Mouse (Mus musculus) testis, adult 2 months (tissue): ENCODE results near the gene Zap70. TPM values are rescaled to one million over a fixed set of nuclear protein-coding genes. Genes with fewer than 3 reads are reported as not detected.
A peak's percentile ranks its signal among the peaks of the same experiment; 100 is the strongest.

ENCODE experiments used
- H3K27ac ChIP-seq: fragments of 200-500 bp; 2 replicates; pipeline ENCODE4 v1.5.1; 2012; ENCODE audit warnings: low read depth, low read length; ENCODE audit not compliant: control insufficient read depth, insufficient read depth
- H3K27me3 ChIP-seq: fragments of 200-500 bp; 2 replicates; pipeline ENCODE4 v1.6.1; 2012; ENCODE audit warnings: mild to moderate bottlenecking, low read length, moderate library complexity; ENCODE audit not compliant: control insufficient read depth, insufficient read depth
- H3K36me3 ChIP-seq: fragments of 200-500 bp; 2 replicates; pipeline ENCODE4 v1.6.1; 2012; ENCODE audit warnings: mild to moderate bottlenecking, low read length; ENCODE audit not compliant: control insufficient read depth, insufficient read depth
- H3K4me1 ChIP-seq: fragments of 200-500 bp; 2 replicates; pipeline ENCODE4 v1.6.1; 2012; ENCODE audit warnings: low read length; ENCODE audit not compliant: control insufficient read depth, insufficient read depth
- H3K4me3 ChIP-seq: fragments of 200-500 bp; 2 replicates; pipeline ENCODE4 v1.5.1; 2012; ENCODE audit warnings: low read depth, mild to moderate bottlenecking, low read length, moderate library complexity, mixed read lengths; ENCODE audit not compliant: control insufficient read depth
- CTCF ChIP-seq: fragments of 200-500 bp; IDR thresholded peaks from 2 replicates; pipeline ENCODE4 v1.5.1; 2012; ENCODE audit warnings: low read depth, mild to moderate bottlenecking, inconsistent platforms, low read length, moderate library complexity; ENCODE audit not compliant: control insufficient read depth, insufficient read depth, insufficient replicate concordance
- POLR2A ChIP-seq: fragments of 200-500 bp; IDR thresholded peaks from 2 replicates; pipeline ENCODE4 v1.6.1; 2012; ENCODE audit warnings: low read depth, mild to moderate bottlenecking, inconsistent platforms, low read length, moderate library complexity; ENCODE audit not compliant: control insufficient read depth
- polyA plus RNA-seq: library from polyadenylated mRNA; depleted of rRNA; stranded (reverse); fragments of >200 nt; gene quantifications from 2 replicates; pipeline ENCODE4 v1.2.3, GENCODE M21; 2012

The Zap70 gene
- polyA plus RNA-seq, 1 experiment: 2.6 TPM

DNA sequence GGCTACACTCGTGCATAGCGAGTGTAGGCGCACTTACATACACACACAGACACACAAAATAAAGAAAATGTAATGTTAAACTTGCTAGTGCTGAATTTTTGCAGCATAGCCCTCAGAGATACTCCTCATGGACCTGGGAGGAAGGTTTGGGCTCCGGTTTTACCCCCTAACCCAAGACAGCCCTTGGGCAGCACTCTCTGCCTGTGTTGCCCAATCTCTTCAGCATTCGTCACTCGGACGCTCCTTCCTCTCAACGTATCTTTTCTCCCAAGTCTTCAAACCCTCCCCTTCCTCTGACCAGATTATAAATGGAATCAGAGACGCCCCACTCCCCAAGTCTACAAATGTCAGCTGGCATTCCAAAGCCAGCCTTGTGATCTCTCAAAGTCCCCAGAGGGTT is 18.6 kb upstream of the Zap70 start:
- Histone ChIP-seq H3K4me3 (no peak overlapping the region), H3K36me3 (no peaks in the 10 kb centered on the region), H3K27ac (no peak overlapping the region), H3K27me3 (no peaks in the 10 kb centered on the region), H3K4me1 (no peaks in the 10 kb centered on the region; the same call in 1 of the 2 replicates)
- no peak for TF ChIP-seq POLR2A

DNA sequence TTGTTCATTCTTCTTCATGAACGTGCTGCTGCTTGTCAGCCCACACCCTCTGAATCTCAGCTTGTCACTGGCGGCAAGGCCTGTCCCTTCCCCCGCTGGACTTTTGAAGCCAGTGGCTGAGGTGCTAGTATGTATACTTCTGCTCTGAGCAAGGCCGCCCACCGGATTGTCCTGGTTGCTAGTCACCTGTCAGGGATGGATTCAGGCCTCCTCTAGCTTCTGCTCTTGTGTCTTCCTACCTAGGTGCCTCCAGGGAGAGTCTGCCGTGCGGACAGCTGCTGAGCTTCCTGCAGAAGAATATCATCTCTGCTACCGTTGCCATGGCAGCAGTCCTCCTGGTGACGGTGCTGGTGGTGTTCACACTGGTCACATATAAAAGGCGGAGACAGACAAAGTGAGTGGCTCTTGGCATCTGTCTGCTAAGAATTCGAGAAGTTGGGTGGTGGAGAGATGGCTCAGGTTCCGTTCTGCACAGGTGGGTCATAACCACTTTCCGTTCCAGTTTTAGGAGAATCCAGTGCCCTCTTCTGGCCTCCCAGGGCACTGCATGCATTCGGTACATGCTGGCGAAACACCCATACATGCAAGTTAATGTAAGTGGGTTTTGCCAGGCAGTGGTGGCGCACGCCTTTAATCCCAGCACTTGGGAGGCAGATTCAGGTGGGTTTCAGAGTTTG is 17.2 kb upstream of the Zap70 start:
- Histone ChIP-seq H3K27me3 (no peaks in the 10 kb centered on the region), H3K36me3 (no peaks in the 10 kb centered on the region), H3K4me3 (no peak overlapping the region), H3K27ac (no peak overlapping the region), H3K4me1 (no peaks in the 10 kb centered on the region; the same call in 1 of the 2 replicates)
- peak; percentile 77; the same call in 1 of the 2 replicates for TF ChIP-seq CTCF
- TF ChIP-seq POLR2A: no peak

DNA sequence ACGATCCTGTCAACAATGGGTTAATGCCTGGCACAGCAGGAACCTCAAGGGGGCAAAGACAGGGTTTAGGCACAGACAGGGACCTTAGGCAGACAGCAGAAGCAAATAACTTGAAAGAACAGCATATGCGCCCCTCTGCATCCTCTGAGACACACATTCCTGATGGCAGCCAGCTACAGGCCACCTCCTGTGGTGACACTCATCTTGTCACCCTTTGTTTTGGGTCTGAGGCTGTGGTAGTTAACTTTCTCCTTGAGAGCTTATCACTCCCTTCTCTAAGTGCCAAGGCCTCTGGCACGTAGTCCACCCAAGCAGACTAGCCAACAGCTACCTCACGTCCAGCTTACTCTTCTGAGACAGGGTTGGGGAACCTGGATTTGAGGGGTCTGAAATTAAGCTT is 15.9 kb upstream of the Zap70 start:
- TF ChIP-seq CTCF (no peak), POLR2A (no peak)
- Histone ChIP-seq H3K36me3 (no peaks in the 10 kb centered on the region), H3K27me3 (no peaks in the 10 kb centered on the region), H3K27ac (no peak overlapping the region), H3K4me3 (no peak overlapping the region), H3K4me1 (no peaks in the 10 kb centered on the region; the same call in 1 of the 2 replicates)

DNA sequence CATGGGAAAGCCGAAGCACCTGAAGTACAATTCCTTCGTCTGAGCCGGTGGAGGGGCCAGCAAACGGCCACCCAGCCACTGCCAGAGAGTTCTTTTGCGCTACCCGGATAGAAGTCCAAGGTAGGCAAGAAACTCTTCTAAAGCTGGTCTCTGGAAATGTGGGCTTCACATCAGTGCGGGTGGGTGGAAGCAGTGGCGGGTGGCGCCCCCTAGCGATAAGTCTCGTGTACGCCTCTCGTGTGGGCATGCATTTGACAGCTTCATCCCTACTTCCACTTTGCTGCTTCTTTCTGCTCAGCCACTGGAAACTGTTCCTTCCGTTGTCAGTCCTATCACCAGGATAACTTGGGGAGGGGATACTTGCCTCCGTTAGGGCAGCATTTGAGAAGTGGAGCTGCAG is 15.1 kb upstream of the Zap70 start:
- Histone ChIP-seq H3K4me1 (no peaks in the 10 kb centered on the region; the same call in 1 of the 2 replicates), H3K27ac (no peak overlapping the region), H3K36me3 (no peaks in the 10 kb centered on the region), H3K4me3 (no peak overlapping the region), H3K27me3 (no peaks in the 10 kb centered on the region)
- TF ChIP-seq POLR2A (no peak), CTCF (peak; percentile 93)

DNA sequence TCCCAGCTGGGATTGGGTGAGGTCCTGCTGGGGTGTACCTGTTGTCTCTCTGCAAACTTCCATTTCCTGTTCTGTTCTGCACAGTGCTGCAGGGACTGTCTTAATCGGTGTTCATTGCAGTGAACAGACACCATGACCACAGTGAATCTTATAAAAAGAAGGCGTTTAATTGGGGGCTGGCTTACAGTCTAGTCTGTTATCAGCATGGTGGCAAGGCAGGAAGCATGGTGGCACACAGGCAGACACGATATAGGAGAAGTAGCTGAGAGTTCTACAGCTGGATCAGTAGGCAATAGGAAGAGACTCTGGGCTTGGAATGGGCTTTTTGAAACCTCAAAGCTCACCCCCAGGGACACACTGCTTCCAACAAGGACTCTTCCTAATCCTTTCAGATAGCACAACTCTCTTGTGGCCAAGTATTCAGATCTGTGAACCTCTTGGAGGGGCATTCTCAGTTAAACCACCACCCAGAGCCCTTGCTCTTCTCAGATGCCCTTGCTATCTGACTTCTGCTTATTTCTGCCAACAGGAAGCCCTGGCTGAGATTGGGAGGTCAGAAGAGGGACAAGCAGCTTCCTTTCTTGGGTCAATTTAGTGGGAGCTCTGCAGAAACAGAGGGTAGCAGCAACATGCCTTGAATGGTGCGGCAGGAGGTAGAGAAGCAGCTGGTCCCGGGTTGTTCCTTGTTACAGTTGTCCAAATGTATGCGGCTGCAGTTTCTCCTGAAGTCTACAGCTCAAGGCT is 7.5 kb upstream of the Zap70 start:
- no peak for TF ChIP-seq CTCF
- TF ChIP-seq POLR2A: no peak

DNA sequence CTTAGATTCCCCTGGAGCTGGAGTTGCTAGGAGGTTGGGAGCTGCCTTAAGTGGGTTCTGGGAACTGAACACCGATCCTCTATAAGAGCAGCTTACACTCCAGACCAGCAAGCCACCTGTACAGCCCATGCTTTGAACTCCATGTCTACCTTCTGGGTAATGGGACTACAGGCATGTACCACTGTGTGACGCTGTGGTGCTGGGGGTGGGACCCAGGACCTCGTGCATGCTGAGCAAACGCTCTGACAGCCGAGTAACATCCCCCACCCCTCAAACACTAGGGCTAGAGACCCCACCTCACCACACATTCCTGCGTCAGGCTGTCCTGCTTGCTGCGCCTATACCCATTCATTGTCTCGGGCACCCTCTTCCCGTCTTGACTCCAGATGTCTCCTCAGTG is 3.0 kb upstream of the Zap70 start:
- Histone ChIP-seq H3K36me3 (no peaks in the 10 kb centered on the region), H3K27ac (no peak overlapping the region), H3K4me1 (peaks cover 4% of the 10 kb centered on the region), H3K4me3 (no peak overlapping the region; the same call in 1 of the 2 replicates), H3K27me3 (no peaks in the 10 kb centered on the region)
- no peak for TF ChIP-seq POLR2A
- no peak for TF ChIP-seq CTCF

More for the DNA sequence above, 7.5 kb upstream of the Zap70 start:
- Histone ChIP-seq H3K4me3 (no peak overlapping the region), H3K27ac (no peak overlapping the region), H3K27me3 (no peaks in the 10 kb centered on the region), H3K36me3 (no peaks in the 10 kb centered on the region), H3K4me1 (peaks cover 2% of the 10 kb centered on the region; the same call in 1 of the 2 replicates)

DNA sequence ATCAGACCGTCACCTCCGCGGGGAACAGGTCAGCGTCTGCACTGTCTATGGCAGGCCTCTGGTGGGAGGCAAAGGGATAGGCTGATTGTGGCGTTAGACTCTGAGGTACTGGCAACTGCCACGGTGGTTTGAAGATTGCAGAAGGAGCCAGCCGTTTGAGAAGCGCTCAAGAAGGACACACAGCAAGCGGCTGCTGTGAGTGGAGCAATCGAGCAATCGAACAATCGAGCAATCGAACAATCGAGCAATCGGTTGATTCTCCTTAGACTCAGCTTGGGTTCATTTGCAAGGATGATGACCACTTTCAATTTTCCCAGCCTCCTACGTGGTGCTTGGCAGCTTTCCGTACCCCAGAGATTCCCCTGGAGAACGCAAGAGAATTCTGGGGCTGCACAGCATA is 2.5 kb upstream of the Zap70 start:
- Histone ChIP-seq H3K27me3 (no peaks in the 10 kb centered on the region), H3K4me3 (peak overlapping the region; percentile 54), H3K4me1 (peaks cover 4% of the 10 kb centered on the region), H3K36me3 (no peaks in the 10 kb centered on the region), H3K27ac (no peak overlapping the region)
- TF ChIP-seq CTCF: no peak
- TF ChIP-seq POLR2A: no peak
